11 mouse cellular contexts compared by ENCODE assay signal in the genomic region with DNA sequence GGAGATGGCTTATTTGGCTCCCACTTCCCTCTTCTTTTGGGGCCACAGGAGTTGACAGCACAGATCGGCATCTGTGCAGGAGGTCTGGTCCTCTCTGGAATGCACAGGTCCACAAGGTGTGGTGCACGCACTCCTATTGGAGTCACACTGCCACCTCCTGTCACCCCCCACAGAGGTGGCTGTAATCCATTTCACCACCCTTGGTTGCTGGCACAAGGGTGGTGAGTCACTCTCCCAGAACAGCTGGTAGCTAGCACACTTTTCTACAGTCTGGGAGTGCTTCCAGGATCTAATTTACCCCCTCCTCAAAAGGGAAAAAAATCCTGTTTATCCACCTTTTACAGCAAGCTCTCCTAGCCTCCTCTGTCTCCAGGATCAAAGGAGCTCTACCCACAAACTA.
DNase-seq lines count a peak whose midpoint lies in the region; ATAC-seq lines count a peak whose summit lies in the region.
"Had no signal": no experiment of that assay in that cellular context is flagged by ENCODE, and none has a peak within 500 bp of the region (broad histone marks: within the 10 kb centered on the region; RNA-seq: fewer than 3 reads in every experiment).

No protein-coding gene starts in this region.

- peak; percentile 54 for DNase-seq in right cerebral cortex, postnatal 25 days
- no peak for DNase-seq in right cerebral cortex, postnatal 36 days (ENCODE audit: low spot score in 2 of 2)
- peak; percentile 65 for DNase-seq in forebrain, embryonic 14.5 days (ENCODE audit: low spot score)
- DNase-seq in telencephalon, adult 2 months (ENCODE audit: low read depth, low spot score) = peak; percentile 49
- no peak for DNase-seq in midbrain, embryonic 14.5 days
- DNase-seq: lung, postnatal 14 days had no signal

- H3K27ac ChIP-seq in forebrain, embryonic 13.5 days = no peak overlapping the region; the same call in 1 of the 2 replicates
- H3K27ac ChIP-seq in forebrain, embryonic 12.5 days = no peak overlapping the region
- H3K27ac ChIP-seq in forebrain, embryonic 14.5 days (ENCODE audit: low read depth, low read length) = no peak overlapping the region
- H3K27ac ChIP-seq in midbrain, embryonic 14.5 days (replicated peaks; ENCODE audit: low read depth, low read length) = no peak overlapping the region
- H3K27ac ChIP-seq: heart, embryonic 15.5 days had no signal

- 80% methylated on average over 2 of the region's 2 CpGs for WGBS in forebrain, embryonic 13.5 days
- 88% methylated on average over 2 of the region's 2 CpGs for WGBS in forebrain, embryonic 12.5 days
- 44% methylated on average over 2 of the region's 2 CpGs for WGBS in forebrain, embryonic 14.5 days
- WGBS in midbrain, embryonic 14.5 days = 86% methylated on average over 2 of the region's 2 CpGs

- ATAC-seq in forebrain, embryonic 13.5 days = peak; percentile 22; the same call in 1 of the 2 replicates
- ATAC-seq in forebrain, embryonic 12.5 days (ENCODE audit: low FRiP score) = no peak
- peak; percentile 36; the same call in 1 of the 2 replicates for ATAC-seq in forebrain, embryonic 14.5 days
- ATAC-seq in midbrain, embryonic 14.5 days (ENCODE audit: low FRiP score, low TSS enrichment) = no peak
- ATAC-seq in monocyte, adult 5-6 weeks (replicated peaks; ENCODE audit: insufficient number of reproducible peaks, low FRiP score, low TSS enrichment, poor library complexity, severe bottlenecking) = no peak
- ATAC-seq: inflammation-experienced regulatory T-cells, adult 6 months had no signal

- H3K36me3 ChIP-seq in forebrain, embryonic 13.5 days (ENCODE audit: poor library complexity, severe bottlenecking) = no peaks in the 10 kb centered on the region
- no peaks in the 10 kb centered on the region for H3K36me3 ChIP-seq in forebrain, embryonic 12.5 days (replicated peaks)
- no peaks in the 10 kb centered on the region for H3K36me3 ChIP-seq in forebrain, embryonic 14.5 days (ENCODE audit: control insufficient read depth, insufficient read depth, low read length)
- H3K36me3 ChIP-seq in midbrain, embryonic 14.5 days (ENCODE audit: control insufficient read depth, insufficient read depth, low read length) = no peaks in the 10 kb centered on the region
- H3K36me3 ChIP-seq: heart, embryonic 15.5 days had no signal

- H3K9ac ChIP-seq in forebrain, embryonic 13.5 days = no peak overlapping the region
- no peak overlapping the region for H3K9ac ChIP-seq in forebrain, embryonic 12.5 days
- no peak overlapping the region for H3K9ac ChIP-seq in forebrain, embryonic 14.5 days (ENCODE audit: low read length)
- no peak overlapping the region for H3K9ac ChIP-seq in midbrain, embryonic 14.5 days (replicated peaks; ENCODE audit: low read length)
- H3K9ac ChIP-seq: heart, embryonic 15.5 days had no signal

- H3K4me3 ChIP-seq in forebrain, embryonic 13.5 days = no peak overlapping the region
- H3K4me3 ChIP-seq in forebrain, embryonic 12.5 days (replicated peaks) = no peak overlapping the region
- H3K4me3 ChIP-seq in forebrain, embryonic 14.5 days (ENCODE audit: low read depth, low read length) = no peak overlapping the region
- H3K4me3 ChIP-seq in midbrain, embryonic 14.5 days (replicated peaks; ENCODE audit: low read depth, low read length) = no peak overlapping the region
- H3K4me3 ChIP-seq: heart, embryonic 15.5 days had no signal

- peaks cover 36% of the 10 kb centered on the region for H3K4me1 ChIP-seq in forebrain, embryonic 13.5 days
- H3K4me1 ChIP-seq in forebrain, embryonic 12.5 days = peaks cover 27% of the 10 kb centered on the region
- peaks cover 14% of the 10 kb centered on the region for H3K4me1 ChIP-seq in forebrain, embryonic 14.5 days (ENCODE audit: control insufficient read depth, insufficient read depth, low read length)
- peaks cover 6% of the 10 kb centered on the region; the same call in 1 of the 2 replicates for H3K4me1 ChIP-seq in midbrain, embryonic 14.5 days (ENCODE audit: control insufficient read depth, insufficient read depth, low read length)

- no peaks in the 10 kb centered on the region for H3K27me3 ChIP-seq in forebrain, embryonic 13.5 days
- H3K27me3 ChIP-seq in forebrain, embryonic 12.5 days = no peaks in the 10 kb centered on the region; the same call in 1 of the 2 replicates
- no peaks in the 10 kb centered on the region for H3K27me3 ChIP-seq in forebrain, embryonic 14.5 days (replicated peaks; ENCODE audit: control insufficient read depth, insufficient read depth, low read length)
- H3K27me3 ChIP-seq in midbrain, embryonic 14.5 days (ENCODE audit: control insufficient read depth, insufficient read depth, low read length) = no peaks in the 10 kb centered on the region
- H3K27me3 ChIP-seq: heart, embryonic 15.5 days had no signal

- no peak overlapping the region for H3K4me2 ChIP-seq in forebrain, embryonic 13.5 days
- H3K4me2 ChIP-seq in forebrain, embryonic 12.5 days = no peak overlapping the region
- no peak overlapping the region for H3K4me2 ChIP-seq in forebrain, embryonic 14.5 days (ENCODE audit: low read length)
- H3K4me2 ChIP-seq in midbrain, embryonic 14.5 days (ENCODE audit: low read length) = no peak overlapping the region
- H3K4me2 ChIP-seq: heart, embryonic 15.5 days had no signal

- H3K9me3 ChIP-seq in forebrain, embryonic 13.5 days (replicated peaks) = no peaks in the 10 kb centered on the region
- H3K9me3 ChIP-seq in forebrain, embryonic 12.5 days = no peaks in the 10 kb centered on the region
- H3K9me3 ChIP-seq in forebrain, embryonic 14.5 days (replicated peaks; ENCODE audit: control insufficient read depth, low read length) = no peaks in the 10 kb centered on the region
- H3K9me3 ChIP-seq in midbrain, embryonic 14.5 days (ENCODE audit: control insufficient read depth, low read length) = no peaks in the 10 kb centered on the region
- H3K9me3 ChIP-seq: heart, embryonic 15.5 days had no signal

Comparison
In these comparisons a context has a peak if more than half of its experiments do, and no peak if none do; other contexts are left out.
1. ATAC-seq: peak in forebrain, embryonic 13.5 days (single experiment) and forebrain, embryonic 14.5 days (single experiment); none in forebrain, embryonic 12.5 days (single experiment), midbrain, embryonic 14.5 days (single experiment) and monocyte, adult 5-6 weeks (single experiment).
2. DNase-seq: peak in right cerebral cortex, postnatal 25 days (single experiment), forebrain, embryonic 14.5 days (single experiment) and telencephalon, adult 2 months (single experiment); none in right cerebral cortex, postnatal 36 days (0 of 2) and midbrain, embryonic 14.5 days (single experiment).